Mouse (Mus musculus) fibroblast of lung, adult 2 months (primary cell): ENCODE data around the gene Mre11a.

Source experiments
- DNase-seq: peaks from one replicate; pipeline ENCODE4 v3.0.0-alpha.2; 2011; ENCODE audit warnings: low read depth

Mre11a gene

GRCm38 (mm10) chr9:14784039-14785002 is at the start of gene Mre11a, which contains the start of gene Ankrd49:
Mre11a (plus strand) TSS chr9:14784654.
Ankrd49 (minus strand) TSS chr9:14784856.
- peak; percentile 94 for DNase-seq

GRCm38 (mm10) chr9:14739498-14740150 is 44.8 kb upstream of the Mre11a start:
- DNase-seq = no peak

- DNase-seq = no peak
Measured at GRCm38 (mm10) chr9:14740151-14740924, 44.1 kb upstream of the Mre11a start, which contains the start of gene Piwil4. Piwil4 (minus strand) TSS chr9:14740733.

- no peak for DNase-seq
Measured at GRCm38 (mm10) chr9:14750901-14751502, 33.5 kb upstream of the Mre11a start.

GRCm38 (mm10) chr9:14751503-14752000 is 32.9 kb upstream of the Mre11a start:
- no peak for DNase-seq

- no peak for DNase-seq
Measured at GRCm38 (mm10) chr9:14752001-14752522, 32.4 kb upstream of the Mre11a start, which contains the start of gene Fut4. Fut4 (minus strand) TSS chr9:14752393.

- DNase-seq = no peak
Measured at GRCm38 (mm10) chr9:14753947-14754346, 30.5 kb upstream of the Mre11a start.

- DNase-seq = no peak
Measured at GRCm38 (mm10) chr9:14754469-14754868, 30.0 kb upstream of the Mre11a start.

- DNase-seq = no peak
Measured at GRCm38 (mm10) chr9:14758590-14758989, 25.9 kb upstream of the Mre11a start.

- no peak for DNase-seq
Measured at GRCm38 (mm10) chr9:14759261-14759660, 25.2 kb upstream of the Mre11a start.

- DNase-seq = no peak
Measured at GRCm38 (mm10) chr9:14764765-14765164, 19.7 kb upstream of the Mre11a start.

GRCm38 (mm10) chr9:14769811-14770210 is 14.6 kb upstream of the Mre11a start:
- DNase-seq = no peak

- no peak for DNase-seq
Measured at GRCm38 (mm10) chr9:14770803-14771471, 13.5 kb upstream of the Mre11a start, which contains the start of gene 1700012B09Rik. 1700012B09Rik (minus strand) TSS chr9:14771030.

GRCm38 (mm10) chr9:14772074-14772473 is 12.4 kb upstream of the Mre11a start:
- no peak for DNase-seq

GRCm38 (mm10) chr9:14773813-14774212 is 10.6 kb upstream of the Mre11a start:
- DNase-seq = no peak

- DNase-seq = no peak
Measured at GRCm38 (mm10) chr9:14778341-14778740, 6.1 kb upstream of the Mre11a start.

- DNase-seq = no peak
Measured at GRCm38 (mm10) chr9:14787356-14787755, 2.9 kb downstream of the Mre11a start.

GRCm38 (mm10) chr9:14805714-14806113 is 21.3 kb downstream of the Mre11a start:
- DNase-seq = no peak

GRCm38 (mm10) chr9:14806786-14807185 is 22.3 kb downstream of the Mre11a start:
- no peak for DNase-seq

GRCm38 (mm10) chr9:14810111-14810510 is 25.7 kb downstream of the Mre11a start:
- no peak for DNase-seq

- DNase-seq = no peak
Measured at GRCm38 (mm10) chr9:14821396-14821795, 36.9 kb downstream of the Mre11a start.
